Mouse (Mus musculus): ENCODE data around the gene Lamc1.
"Not testable (repeated sequence)": the region's sequence is repeated elsewhere in the genome, so short reads cannot be mapped to it uniquely, and the experiment has no call there.

Gene Lamc1

GRCm38 (mm10) chr1:153332444-153333295 is at the start of gene Lamc1:
TSS of gene Lamc1 (minus strand) at chr1:153332786.
- peak; percentile 70 for DNase-seq

- DNase-seq: no peak
These were observed 48.2 kb upstream of the Lamc1 start for GRCm38 (mm10) chr1:153380746-153381282.

- DNase-seq: no peak
These were observed 47.2 kb upstream of the Lamc1 start for GRCm38 (mm10) chr1:153379832-153380231.

- no peak for DNase-seq
These were observed 46.0 kb upstream of the Lamc1 start for GRCm38 (mm10) chr1:153378587-153378986.

GRCm38 (mm10) chr1:153376446-153376845 is 43.9 kb upstream of the Lamc1 start:
- DNase-seq: no peak

GRCm38 (mm10) chr1:153374136-153374535 is 41.5 kb upstream of the Lamc1 start:
- no peak for DNase-seq

- DNase-seq: no peak
These were observed 39.3 kb upstream of the Lamc1 start for GRCm38 (mm10) chr1:153371846-153372245.

GRCm38 (mm10) chr1:153369011-153369410 is 36.4 kb upstream of the Lamc1 start:
- no peak for DNase-seq

GRCm38 (mm10) chr1:153367048-153367447 is 34.5 kb upstream of the Lamc1 start:
- no peak for DNase-seq

- no peak for DNase-seq
These were observed 29.3 kb upstream of the Lamc1 start for GRCm38 (mm10) chr1:153361926-153362325.

GRCm38 (mm10) chr1:153360556-153360955 is 28.0 kb upstream of the Lamc1 start:
- no peak for DNase-seq

GRCm38 (mm10) chr1:153357218-153357617 is 24.6 kb upstream of the Lamc1 start:
- DNase-seq: no peak

GRCm38 (mm10) chr1:153354466-153354865 is 21.9 kb upstream of the Lamc1 start:
- no peak for DNase-seq

- DNase-seq: no peak
These were observed 21.3 kb upstream of the Lamc1 start for GRCm38 (mm10) chr1:153353736-153354430.

GRCm38 (mm10) chr1:153351034-153351433 is 18.4 kb upstream of the Lamc1 start:
- no peak for DNase-seq

- no peak for DNase-seq
These were observed 15.1 kb upstream of the Lamc1 start for GRCm38 (mm10) chr1:153347726-153348125.

- no peak for DNase-seq
These were observed 14.5 kb upstream of the Lamc1 start for GRCm38 (mm10) chr1:153347040-153347439.

- DNase-seq: no peak
These were observed 13.2 kb upstream of the Lamc1 start for GRCm38 (mm10) chr1:153345699-153346291.

GRCm38 (mm10) chr1:153345002-153345401 is 12.4 kb upstream of the Lamc1 start:
- no peak for DNase-seq

GRCm38 (mm10) chr1:153335451-153335850 is 2.9 kb upstream of the Lamc1 start:
- not testable (repeated sequence) for DNase-seq

- peak; percentile 43 for DNase-seq
These were observed 923 bp upstream of the Lamc1 start for GRCm38 (mm10) chr1:153333296-153334121.

- peak; percentile 47 for DNase-seq
These were observed 666 bp downstream of the Lamc1 start for GRCm38 (mm10) chr1:153331796-153332443.

Measured in cerebellum, adult 11 months (tissue).